Mouse (Mus musculus) CH12.LX (cell line): ENCODE results near the gene Mrgprf. TPM values are rescaled to one million over a fixed set of nuclear protein-coding genes. Genes with fewer than 3 reads are reported as not detected.

Experiments
- DNase-seq: peaks from one replicate; pipeline ENCODE4 v3.0.0-alpha.2; 2013; ENCODE audit errors: extremely low read depth
- H3K27ac ChIP-seq: 2 replicates; pipeline ENCODE4 v1.5.1; 2012; ENCODE audit warnings: low read depth, mild to moderate bottlenecking, control low read depth, moderate library complexity; ENCODE audit not compliant: insufficient read depth
- H3K27me3 ChIP-seq: replicated peaks from 2 replicates; pipeline ENCODE3; 2012; ENCODE audit warnings: inconsistent platforms
- H3K36me3 ChIP-seq, 2 experiments: replicated peaks in 1 of 2; 2 replicates each; pipeline versions ENCODE3 to v1.6.1; 2012; ENCODE audit warnings: inconsistent platforms in 1 of 2, low read length in 1 of 2, mild to moderate bottlenecking in 1 of 2, mixed read lengths in 1 of 2, moderate library complexity in 1 of 2; ENCODE audit not compliant: control insufficient read depth in 1 of 2, insufficient read depth in 1 of 2
- H3K4me1 ChIP-seq, 2 experiments: 2 replicates each; pipeline ENCODE4 v1.6.1; 2012; ENCODE audit warnings: inconsistent platforms in 1 of 2, moderate library complexity in 1 of 2; ENCODE audit not compliant: insufficient read depth in 2 of 2, control insufficient read depth in 1 of 2
- H3K4me2 ChIP-seq: 2 replicates; pipeline ENCODE4 v1.6.1; 2012; ENCODE audit warnings: low read depth, mild to moderate bottlenecking, control low read depth; ENCODE audit not compliant: poor library complexity, insufficient read depth, severe bottlenecking
- H3K4me3 ChIP-seq, 3 experiments: fragments of 150-350 bp in 1 of 3; sonication (generic) in 1 of 3; replicated peaks in 1 of 3; 2 replicates each; pipeline versions ENCODE3 to v1.5.1; 2011 to 2012; ENCODE audit warnings: low read depth in 2 of 3, low read length in 2 of 3, mild to moderate bottlenecking in 2 of 3, moderate library complexity in 2 of 3, control low read depth in 1 of 3, improper control_type of control experiment in 1 of 3, inconsistent platforms in 1 of 3, mixed read lengths in 1 of 3; ENCODE audit not compliant: poor library complexity in 1 of 3
- H3K79me2 ChIP-seq: replicated peaks from 2 replicates; pipeline ENCODE4 v1.6.1; 2012; ENCODE audit warnings: mild to moderate bottlenecking, moderate library complexity; ENCODE audit not compliant: control insufficient read depth, poor library complexity, insufficient read depth, severe bottlenecking; ENCODE audit errors: extremely low read depth
- H3K9ac ChIP-seq: 2 replicates; pipeline ENCODE4 v1.6.1; 2012; ENCODE audit warnings: low read depth, mild to moderate bottlenecking, control low read depth, moderate library complexity; ENCODE audit not compliant: insufficient read depth
- H3K9me3 ChIP-seq: replicated peaks from 2 replicates; pipeline ENCODE3; 2012; ENCODE audit warnings: low read length, inconsistent platforms, mixed read lengths
- BHLHE40 ChIP-seq: IDR thresholded peaks from 2 replicates; pipeline ENCODE4 v1.6.1; 2011; ENCODE audit warnings: mild to moderate bottlenecking, low read depth, low read length, improper control_type of control experiment
- CTCF ChIP-seq, 2 experiments: IDR thresholded peaks in 1 of 2; conservative IDR thresholded peaks in 1 of 2; 2 replicates each; pipeline ENCODE4 v1.5.1; 2011 to 2012; ENCODE audit warnings: low read depth in 2 of 2, low read length in 2 of 2, improper control_type of control experiment in 1 of 2, inconsistent platforms in 1 of 2, mild to moderate bottlenecking in 1 of 2, moderate library complexity in 1 of 2
- GABPA ChIP-seq: IDR thresholded peaks from 2 replicates; pipeline ENCODE4 v1.6.1; 2012; ENCODE audit warnings: low read depth, low read length, improper control_type of control experiment, inconsistent platforms; ENCODE audit not compliant: insufficient replicate concordance
- JUN ChIP-seq: IDR thresholded peaks from 2 replicates; pipeline ENCODE4 v1.6.1; 2011; ENCODE audit warnings: low read depth, mild to moderate bottlenecking, low read length, improper control_type of control experiment, moderate library complexity; ENCODE audit not compliant: insufficient read depth
- JUND ChIP-seq: conservative IDR thresholded peaks from 2 replicates; pipeline ENCODE4 v1.6.1; 2011; ENCODE audit warnings: low read depth, low read length, improper control_type of control experiment
- NRF1 ChIP-seq: IDR thresholded peaks from 2 replicates; pipeline ENCODE4 v1.6.1; 2014; ENCODE audit warnings: low read depth, mild to moderate bottlenecking, inconsistent platforms, low read length, improper control_type of control experiment, moderate library complexity
- PAX5 ChIP-seq: IDR thresholded peaks from 2 replicates; pipeline ENCODE4 v1.6.1; 2012; ENCODE audit warnings: low read length, inconsistent platforms, mixed read lengths
- RCOR1 ChIP-seq: conservative IDR thresholded peaks from 2 replicates; pipeline ENCODE4 v1.6.1; 2012; ENCODE audit warnings: low read depth, mild to moderate bottlenecking, inconsistent platforms, low read length, improper control_type of control experiment
- SIN3A ChIP-seq: IDR thresholded peaks from 2 replicates; pipeline ENCODE4 v1.6.1; 2012; ENCODE audit warnings: low read length, improper control_type of control experiment, inconsistent platforms
- USF1 ChIP-seq: IDR thresholded peaks from 2 replicates; pipeline ENCODE4 v1.6.1; 2014; ENCODE audit warnings: low read depth, mild to moderate bottlenecking, inconsistent platforms, low read length, improper control_type of control experiment
- ZKSCAN1 ChIP-seq: IDR thresholded peaks from 2 replicates; pipeline ENCODE4 v1.6.1; 2012; ENCODE audit warnings: low read depth, inconsistent platforms, low read length, improper control_type of control experiment, borderline replicate concordance
- dilution Hi-C: fragments of 300-500 bp; cut with MboI; formaldehyde crosslinking; loops from 2 replicates; pipeline ENCODE4 v1.14.3; 2020; ENCODE audit warnings: low sequenced_read_pairs; ENCODE audit not compliant: extremely low pct_unique_long_range_greater_than_20kb, extremely low pct_ligation_motif_present
- in situ Hi-C: fragments of 300-500 bp; cut with MboI; formaldehyde crosslinking; loops from 3 replicates; pipeline ENCODE4 v1.14.3; 2019; ENCODE audit warnings: low sequenced_read_pairs, low pct_ligation_motif_present, low pct_unique_long_range_greater_than_20kb, mixed read lengths
- polyA plus RNA-seq: library from polyadenylated mRNA; unstranded; fragments of >175 nt; gene quantifications from 2 replicates; pipeline ENCODE4 v1.2.1, GENCODE M21; 2012; ENCODE audit warnings: low read depth; ENCODE audit not compliant: insufficient read length
- total RNA-seq, 2 experiments: library from RNA; depleted of rRNA; stranded (reverse); fragments of 300-350 nt in 1 of 2; fragments of >200 nt in 1 of 2; gene quantifications; 2 replicates each; pipeline ENCODE4 v1.2.3; 2012 to 2014

Mrgprf gene
- total and polyA plus RNA-seq, 3 experiments: not detected

DNA sequence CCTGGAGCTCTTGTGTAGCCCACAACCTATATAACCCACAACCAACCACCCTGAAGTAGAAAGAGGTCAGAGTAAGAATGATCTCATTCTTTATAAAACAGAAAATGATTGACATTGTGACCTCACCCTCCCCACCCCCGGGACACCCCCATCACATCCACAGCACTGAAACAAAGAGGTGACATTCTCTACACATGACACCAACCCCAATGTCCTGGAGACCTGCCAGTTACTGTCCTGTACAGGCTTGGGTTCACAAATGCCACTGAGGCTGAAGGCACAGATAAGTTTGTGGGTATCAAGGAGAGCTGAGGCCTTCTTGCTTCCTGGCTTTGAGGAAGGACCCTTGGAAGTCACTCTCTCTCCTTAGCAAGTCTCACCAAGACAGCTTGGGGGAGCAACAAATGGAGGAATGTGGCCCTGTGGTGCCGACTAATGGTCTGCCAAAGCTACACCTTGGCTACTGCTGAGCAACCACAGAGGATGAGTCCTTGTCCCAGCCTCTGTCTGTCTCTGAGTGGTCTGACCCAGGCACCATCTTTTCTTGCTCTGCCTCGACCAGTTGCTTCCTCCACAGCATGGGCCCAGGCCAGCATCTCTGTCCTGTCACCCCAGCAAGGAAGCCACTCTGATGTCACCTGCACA, 46.5 kb upstream of the Mrgprf start:
- Histone ChIP-seq H3K36me3 (peaks cover 28 to 74% of the 10 kb centered on the region in 2 experiments), H3K4me3 (no peak overlapping the region), H3K27me3 (no peaks in the 10 kb centered on the region), H3K4me2 (no peak overlapping the region), H3K9ac (no peak overlapping the region), H3K79me2 (no peaks in the 10 kb centered on the region), H3K27ac (no peak overlapping the region), H3K9me3 (no peaks in the 10 kb centered on the region), H3K4me1 (no peaks in the 10 kb centered on the region)
- in situ Hi-C loops: no loop called here
- TF ChIP-seq ZKSCAN1 (no peak), SIN3A (no peak)
- no peak for DNase-seq
- dilution Hi-C loops: no loop called here

DNA sequence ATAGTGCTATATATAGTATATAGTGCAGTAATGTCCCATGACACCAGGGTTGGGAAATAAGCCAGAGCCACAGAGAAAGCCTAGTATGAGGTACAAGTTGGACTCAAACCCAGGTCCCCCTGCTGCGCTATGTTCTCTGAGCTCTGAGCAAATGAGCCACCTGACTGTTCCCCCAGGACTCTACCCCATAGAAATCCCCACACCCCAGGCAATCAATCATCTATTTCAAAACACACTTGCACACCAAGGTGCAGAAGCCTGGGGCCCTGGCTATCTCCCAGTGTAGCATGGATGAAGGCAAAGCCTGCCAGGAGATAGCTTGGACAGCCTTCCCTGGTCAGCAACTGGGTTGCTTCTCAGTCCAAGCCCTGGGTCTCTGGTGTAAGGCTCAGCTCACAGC, 44.5 kb upstream of the Mrgprf start:
- H3K9ac ChIP-seq: no peak overlapping the region
- peaks cover 0 to 11% of the 10 kb centered on the region in 2 experiments; a peak in 1 of 4 replicates for H3K4me1 ChIP-seq
- no peaks in the 10 kb centered on the region for H3K27me3 ChIP-seq
- in situ Hi-C loops (no loop called here), dilution Hi-C loops (no loop called here)
- peaks cover 34 to 94% of the 10 kb centered on the region in 2 experiments for H3K36me3 ChIP-seq
- no peak for DNase-seq
- TF ChIP-seq CTCF (conservative IDR thresholded peaks at IDR 0.05 in 1 of 2, IDR thresholded peaks at IDR 0.05 in 1 of 2; ENCODE audit: low read depth in 2 of 2, low read length in 2 of 2): no peak
- no peak for TF ChIP-seq JUN
- TF ChIP-seq PAX5: no peak
- TF ChIP-seq JUND: no peak
- no peak for TF ChIP-seq BHLHE40
- no peak for TF ChIP-seq RCOR1
- H3K9me3 ChIP-seq: no peaks in the 10 kb centered on the region
- no peak overlapping the region for H3K4me3 ChIP-seq
- no peak overlapping the region for H3K27ac ChIP-seq
- no peaks in the 10 kb centered on the region for H3K79me2 ChIP-seq
- H3K4me2 ChIP-seq: no peak overlapping the region

DNA sequence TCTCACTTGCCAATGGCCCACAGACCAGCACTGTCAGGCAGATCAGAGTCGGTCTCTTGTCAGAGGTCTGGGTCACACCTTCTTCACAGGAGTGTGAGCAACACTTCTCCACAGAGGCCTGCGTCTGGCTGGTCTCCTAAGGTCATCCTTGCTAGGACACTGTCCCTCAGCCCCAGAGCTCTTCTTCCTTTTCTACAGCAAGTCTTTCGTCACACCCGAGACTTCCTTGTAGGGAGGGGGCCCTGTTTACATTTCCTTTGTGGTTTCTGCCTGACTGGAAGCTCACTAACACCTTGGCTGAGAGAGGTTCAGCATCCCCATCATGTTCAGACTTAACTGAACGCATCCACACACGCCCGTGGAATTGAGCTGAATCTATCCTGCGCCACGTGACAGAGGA, 36.4 kb upstream of the Mrgprf start:
- TF ChIP-seq CTCF (conservative IDR thresholded peaks at IDR 0.05 in 1 of 2, IDR thresholded peaks at IDR 0.05 in 1 of 2; ENCODE audit: low read depth in 2 of 2, low read length in 2 of 2) (no peak), NRF1 (no peak), GABPA (no peak), USF1 (no peak)
- TF ChIP-seq, all 38 proteins: peak for 0
- Histone ChIP-seq H3K4me2 (no peak overlapping the region), H3K36me3 (peaks cover 34 to 96% of the 10 kb centered on the region in 2 experiments), H3K79me2 (no peaks in the 10 kb centered on the region), H3K4me1 (peaks cover 11 to 14% of the 10 kb centered on the region in 2 experiments; a peak in 3 of 4 replicates), H3K4me3 (no peak overlapping the region), H3K27ac (no peak overlapping the region), H3K9ac (no peak overlapping the region), H3K9me3 (no peaks in the 10 kb centered on the region), H3K27me3 (no peaks in the 10 kb centered on the region)
- DNase-seq: no peak
- dilution Hi-C loops: no loop called here
- in situ Hi-C loops: no loop called here
